Mouse (Mus musculus) c-Kit-positive CD71-positive TER-119-positive erythroid progenitor cells, embryonic 14.5 days (primary cell): ENCODE results near the gene Olfr701.
A peak's percentile ranks its signal among the peaks of the same experiment; 100 is the strongest.

ENCODE experiments used
- DNase-seq: peaks from one replicate; pipeline ENCODE4 v3.0.0-alpha.2; 2013; ENCODE audit warnings: low spot score

Olfr701 gene

DNA sequence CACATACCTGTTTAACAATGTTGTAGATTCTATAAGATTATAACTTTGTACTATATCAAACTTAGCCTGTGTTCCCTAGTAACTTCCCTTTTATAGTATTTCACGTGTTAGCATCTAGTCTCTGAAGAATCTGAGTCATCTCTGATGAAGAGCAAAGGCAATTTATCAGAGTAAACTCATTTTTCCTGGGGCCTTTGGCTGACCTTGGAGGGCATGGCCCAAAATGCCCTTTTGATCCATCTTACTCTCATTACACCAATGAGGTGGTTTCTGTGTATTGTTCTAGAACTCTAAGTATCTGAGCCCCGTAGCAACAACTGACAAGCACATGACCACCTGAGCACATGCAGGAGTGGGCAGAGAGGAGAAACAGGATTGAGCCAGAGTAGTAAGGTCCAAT lies at the start of gene Olfr701:
Gene Olfr701, plus strand, starts transcription at position 301 of the 400 bp plus-strand sequence.
- DNase-seq = no peak

DNA sequence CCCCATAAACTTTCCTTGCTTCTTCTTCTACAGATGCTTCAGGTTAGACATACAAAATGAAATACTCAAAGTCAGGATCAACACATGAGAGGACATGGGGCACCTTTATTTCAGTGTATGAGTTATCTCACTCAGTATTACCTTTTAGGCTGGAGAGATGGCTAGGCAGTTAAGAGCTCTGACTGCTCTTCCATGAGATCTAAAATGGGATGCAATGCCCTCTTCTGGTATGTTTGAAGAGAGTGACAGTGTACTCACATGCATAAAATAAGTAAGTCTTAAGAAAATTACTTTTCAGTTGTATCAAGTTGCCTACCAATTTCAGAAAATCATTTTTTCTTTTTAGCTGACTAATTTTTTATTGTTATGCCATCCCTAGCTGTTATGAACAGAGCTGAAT lies 25.6 kb upstream of the Olfr701 start:
- no peak for DNase-seq

GRCm38 (mm10) chr7:106793098-106793497 lies 20.8 kb upstream of the Olfr701 start, which contains the start of gene Olfr699:
Olfr699 (minus strand) TSS chr7:106793198.
- DNase-seq = no peak

DNA sequence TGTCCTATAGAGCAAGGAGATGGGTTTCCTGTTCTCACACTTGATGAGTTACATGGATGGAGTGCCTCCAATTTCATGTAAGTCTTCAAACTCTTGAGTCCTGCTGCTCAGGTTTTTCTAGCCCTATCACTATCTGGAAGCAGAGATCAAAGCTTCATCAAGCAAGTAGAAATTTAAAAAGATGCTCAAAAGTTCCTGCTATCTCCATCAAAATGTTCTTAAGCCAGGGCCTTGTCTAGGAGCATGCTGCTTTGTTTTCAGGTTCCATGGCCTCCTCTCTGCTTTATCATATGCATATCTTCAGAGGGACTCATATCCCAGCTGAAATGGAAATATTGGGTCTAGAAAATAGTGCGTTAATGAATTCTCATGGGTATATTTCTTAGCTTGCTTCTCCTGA lies 5.2 kb upstream of the Olfr701 start, which contains the start of gene Olfr700:
Gene Olfr700, minus strand, starts transcription at position 101 of the 400 bp plus-strand sequence.
- DNase-seq = no peak

DNA sequence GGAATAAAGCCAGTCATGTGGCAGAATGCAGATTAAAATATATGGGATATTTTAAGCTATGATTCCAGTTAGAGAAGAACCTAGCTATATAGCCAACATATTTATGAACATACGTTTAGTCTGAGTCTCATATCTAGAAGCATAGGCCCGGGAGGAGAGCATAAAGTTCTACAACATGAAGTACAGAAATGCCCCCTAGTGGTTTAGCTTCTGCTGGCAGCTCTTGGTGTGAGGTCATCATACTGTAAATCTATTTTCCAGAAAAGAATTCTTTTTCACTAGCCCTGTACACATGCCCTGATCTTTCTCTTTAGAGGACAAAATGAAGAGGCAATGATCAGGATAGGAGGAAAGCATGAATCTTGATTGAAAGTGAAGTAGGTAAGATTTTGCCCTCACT lies 1.8 kb downstream of the Olfr701 start:
- peak; percentile 2 for DNase-seq

- no peak for DNase-seq
Measured at GRCm38 (mm10) chr7:106818414-106818813, 4.5 kb downstream of the Olfr701 start.

- DNase-seq = no peak
Measured at GRCm38 (mm10) chr7:106833793-106834192, 19.9 kb downstream of the Olfr701 start, which contains the start of gene Olfr702. Olfr702 (minus strand) TSS chr7:106833893.

GRCm38 (mm10) chr7:106843060-106843459 lies 29.1 kb downstream of the Olfr701 start, which contains the start of gene Olfr703:
Olfr703 (plus strand) TSS chr7:106843360.
- no peak for DNase-seq

GRCm38 (mm10) chr7:106862885-106863284 lies 49.0 kb downstream of the Olfr701 start, which contains the start of gene Olfr704:
Olfr704 (plus strand) TSS chr7:106863185.
- DNase-seq = no peak
